Mouse (Mus musculus) midbrain, embryonic 10.5 days (tissue): Measurements from ENCODE around the gene Mum1. TPM values are rescaled to one million over a fixed set of nuclear protein-coding genes. Genes with fewer than 3 reads are reported as not detected.

Source experiments
- DNase-seq: peaks from one replicate; pipeline ENCODE4 v3.0.0-alpha.2; 2017; ENCODE audit warnings: low spot score
- H3K27ac ChIP-seq: fragments of 300-500 bp; sonication (generic); replicated peaks from 2 replicates; pipeline ENCODE4 v1.5.1; 2016; ENCODE audit warnings: mild to moderate bottlenecking
- H3K27me3 ChIP-seq: fragments of 300-500 bp; sonication (generic); 2 replicates; pipeline ENCODE4 v1.6.1; 2016; ENCODE audit warnings: low read depth, mild to moderate bottlenecking; ENCODE audit not compliant: poor library complexity, severe bottlenecking
- H3K36me3 ChIP-seq: fragments of 300-500 bp; sonication (generic); 2 replicates; pipeline ENCODE4 v1.6.1; 2016; ENCODE audit warnings: mild to moderate bottlenecking, moderate library complexity
- H3K4me1 ChIP-seq: fragments of 300-500 bp; sonication (generic); 2 replicates; pipeline ENCODE4 v1.6.1; 2016
- H3K4me3 ChIP-seq: fragments of 300-500 bp; sonication (generic); 2 replicates; pipeline ENCODE4 v1.5.1; 2016; ENCODE audit warnings: mild to moderate bottlenecking, moderate library complexity
- H3K9me3 ChIP-seq: fragments of 300-500 bp; sonication (generic); replicated peaks from 2 replicates; pipeline ENCODE4 v1.6.1; 2016; ENCODE audit warnings: mild to moderate bottlenecking
- WGBS: fragments of 180-500 bp; shearing (Covaris S2); methylation state at CpG from one replicate; pipeline ENCODE4 v1.1.7; 2016; 5-methylcytosine and 5-hydroxymethylcytosine counted together
- polyA plus RNA-seq: library from polyadenylated mRNA; unstranded; fragments of >200 nt; fragmentation: Nextera tagmentation; extraction: Ambion mirVana; gene quantifications from 2 replicates; pipeline ENCODE4 v1.2.1, GENCODE M21; 2016

Mum1 gene
- polyA plus RNA-seq, 1 experiment from 2014 or later, result 154 TPM

GRCm38 (mm10) chr10:80270099-80270498, 43.9 kb downstream of the Mum1 start:
- H3K36me3 ChIP-seq, result peaks cover 74% of the 10 kb centered on the region
- 0 out of 2 replicates have a peak overlapping the region, but pooled peaks have one; percentile 3 for H3K4me3 ChIP-seq
- H3K4me1 ChIP-seq, result peaks cover 62% of the 10 kb centered on the region
- H3K27ac ChIP-seq, result no peak overlapping the region
- 92% methylated on average over 2 of the region's 2 CpGs for WGBS
- H3K9me3 ChIP-seq, result no peaks in the 10 kb centered on the region
- H3K27me3 ChIP-seq, result no peaks in the 10 kb centered on the region
- DNase-seq, result no peak

- Histone ChIP-seq H3K4me3 (0 out of 2 replicates have a peak overlapping the region, but pooled peaks have one; percentile 12), H3K36me3 (peaks cover 81% of the 10 kb centered on the region), H3K4me1 (peaks cover 59% of the 10 kb centered on the region), H3K27me3 (no peaks in the 10 kb centered on the region), H3K27ac (no peak overlapping the region), H3K9me3 (no peaks in the 10 kb centered on the region)
- no peak for DNase-seq
- WGBS, result 86% methylated on average over 6 of the region's 6 CpGs
These were observed 44.5 kb downstream of the Mum1 start for GRCm38 (mm10) chr10:80270734-80271181.

- Histone ChIP-seq H3K9me3 (no peaks in the 10 kb centered on the region), H3K4me1 (peaks cover 53% of the 10 kb centered on the region), H3K4me3 (peak overlapping the region; percentile 14; the same call in 1 of the 2 replicates), H3K27me3 (no peaks in the 10 kb centered on the region), H3K27ac (no peak overlapping the region), H3K36me3 (peaks cover 86% of the 10 kb centered on the region)
- no peak for DNase-seq
- WGBS, result 91% methylated on average over 5 of the region's 5 CpGs
These were observed 45.1 kb downstream of the Mum1 start for GRCm38 (mm10) chr10:80271186-80271843.

GRCm38 (mm10) chr10:80271870-80272585, 45.8 kb downstream of the Mum1 start:
- no peak for DNase-seq
- 87% methylated on average over 8 of the region's 8 CpGs for WGBS
- Histone ChIP-seq H3K4me3 (no peak overlapping the region), H3K36me3 (peaks cover 90% of the 10 kb centered on the region), H3K27me3 (no peaks in the 10 kb centered on the region), H3K4me1 (peaks cover 46% of the 10 kb centered on the region), H3K9me3 (no peaks in the 10 kb centered on the region), H3K27ac (no peak overlapping the region)

- no peak for DNase-seq
- Histone ChIP-seq H3K27me3 (no peaks in the 10 kb centered on the region), H3K27ac (no peak overlapping the region), H3K4me3 (no peak overlapping the region), H3K9me3 (no peaks in the 10 kb centered on the region), H3K4me1 (peaks cover 28% of the 10 kb centered on the region), H3K36me3 (peaks cover 91% of the 10 kb centered on the region)
- 92% methylated on average over 3 of the region's 3 CpGs for WGBS
These were observed 47.6 kb downstream of the Mum1 start for GRCm38 (mm10) chr10:80273847-80274246.

GRCm38 (mm10) chr10:80276238-80276637, 50.0 kb downstream of the Mum1 start:
- DNase-seq, result no peak
- WGBS, result 87% methylated on average over 5 of the region's 5 CpGs
- Histone ChIP-seq H3K9me3 (no peaks in the 10 kb centered on the region), H3K27ac (no peak overlapping the region), H3K4me3 (no peak overlapping the region), H3K36me3 (peaks cover 94% of the 10 kb centered on the region), H3K27me3 (no peaks in the 10 kb centered on the region), H3K4me1 (peaks cover 14% of the 10 kb centered on the region)

- Histone ChIP-seq H3K27ac (no peak overlapping the region), H3K4me1 (peaks cover 8% of the 10 kb centered on the region), H3K9me3 (no peaks in the 10 kb centered on the region), H3K27me3 (no peaks in the 10 kb centered on the region), H3K4me3 (no peak overlapping the region), H3K36me3 (peaks cover 100% of the 10 kb centered on the region)
- no peak for DNase-seq
- 91% methylated on average over 9 of the region's 9 CpGs for WGBS
These were observed 52.2 kb downstream of the Mum1 start for GRCm38 (mm10) chr10:80278390-80278789.

- H3K4me1 ChIP-seq, result peaks cover 4% of the 10 kb centered on the region
- WGBS, result 96% methylated on average over 12 of the region's 12 CpGs
- H3K27ac ChIP-seq, result no peak overlapping the region
- DNase-seq, result no peak
- no peaks in the 10 kb centered on the region for H3K27me3 ChIP-seq
- no peak overlapping the region for H3K4me3 ChIP-seq
- no peaks in the 10 kb centered on the region for H3K9me3 ChIP-seq
- H3K36me3 ChIP-seq, result peaks cover 100% of the 10 kb centered on the region
These were observed 53.0 kb downstream of the Mum1 start for GRCm38 (mm10) chr10:80279273-80279672.

GRCm38 (mm10) chr10:80281304-80281703, 55.1 kb downstream of the Mum1 start:
- Histone ChIP-seq H3K36me3 (peaks cover 100% of the 10 kb centered on the region), H3K27ac (no peak overlapping the region), H3K4me1 (peaks cover 4% of the 10 kb centered on the region), H3K27me3 (no peaks in the 10 kb centered on the region), H3K4me3 (no peak overlapping the region), H3K9me3 (no peaks in the 10 kb centered on the region)
- DNase-seq, result no peak
- WGBS, result 91% methylated on average over 7 of the region's 7 CpGs

GRCm38 (mm10) chr10:80281921-80282371, 55.7 kb downstream of the Mum1 start:
- no peak for DNase-seq
- H3K27me3 ChIP-seq, result no peaks in the 10 kb centered on the region
- 85% methylated on average over 8 of the region's 8 CpGs for WGBS
- peaks cover 4% of the 10 kb centered on the region for H3K4me1 ChIP-seq
- H3K36me3 ChIP-seq, result peaks cover 100% of the 10 kb centered on the region
- no peak overlapping the region for H3K4me3 ChIP-seq
- no peak overlapping the region for H3K27ac ChIP-seq
- H3K9me3 ChIP-seq, result no peaks in the 10 kb centered on the region

GRCm38 (mm10) chr10:80282481-80283441, 56.5 kb downstream of the Mum1 start:
- no peaks in the 10 kb centered on the region for H3K9me3 ChIP-seq
- DNase-seq, result no peak
- peaks cover 10% of the 10 kb centered on the region for H3K4me1 ChIP-seq
- H3K36me3 ChIP-seq, result peaks cover 100% of the 10 kb centered on the region
- 90% methylated on average over 20 of the region's 20 CpGs for WGBS
- H3K27ac ChIP-seq, result no peak overlapping the region
- H3K4me3 ChIP-seq, result no peak overlapping the region
- no peaks in the 10 kb centered on the region for H3K27me3 ChIP-seq
